In genomic region chr16:4225841-4226240, GRCm38 (mm10) we compare ENCODE assay signal across 12 mouse cellular contexts.
"Had no signal": no experiment of that assay in that cellular context is flagged by ENCODE, and none has a peak within 500 bp of the region (broad histone marks: within the 10 kb centered on the region; RNA-seq: fewer than 3 reads in every experiment).

No protein-coding gene starts in this region.

- DNase-seq: left cerebral cortex, postnatal 4 days; liver; liver, embryonic 13.5 days; liver, postnatal 0 days; lung, adult 18-20 months; lung, adult 2 months; lung, embryonic 14.5 days; lung, postnatal 10 days; lung, postnatal 14 days; lung, postnatal 36 days; lung, postnatal 4 days; midbrain, embryonic 14.5 days had no signal
